Mouse (Mus musculus) spleen, adult 2 months (tissue): ENCODE data around the gene Rassf1. TPM values are rescaled to one million over a fixed set of nuclear protein-coding genes. Genes with fewer than 3 reads are reported as not detected.

Experiments used
- DNase-seq, 2 experiments: peaks; one replicate each; pipeline versions ENCODE4 v3.0.0 to v3.0.0-alpha.2; 2012 to 2021; ENCODE audit warnings: low spot score in 2 of 2, low read depth in 1 of 2
- H3K27ac ChIP-seq: fragments of 200-500 bp; 2 replicates; pipeline ENCODE4 v1.5.1; 2012; ENCODE audit warnings: low read length, inconsistent platforms; ENCODE audit not compliant: insufficient read depth
- H3K27me3 ChIP-seq: fragments of 200-500 bp; 2 replicates; pipeline ENCODE4 v1.6.1; 2012; ENCODE audit warnings: mild to moderate bottlenecking, moderate library complexity, low read length, inconsistent platforms; ENCODE audit not compliant: control insufficient read depth, insufficient read depth
- H3K36me3 ChIP-seq: fragments of 200-500 bp; 2 replicates; pipeline ENCODE4 v1.6.1; 2012; ENCODE audit warnings: mild to moderate bottlenecking, low read length, inconsistent platforms; ENCODE audit not compliant: control insufficient read depth, insufficient read depth
- H3K4me1 ChIP-seq: fragments of 200-500 bp; 2 replicates; pipeline ENCODE4 v1.6.1; 2011; ENCODE audit warnings: inconsistent platforms; ENCODE audit not compliant: control insufficient read depth, insufficient read depth, insufficient read length
- H3K4me3 ChIP-seq: fragments of 200-500 bp; 2 replicates; pipeline ENCODE4 v1.5.1; 2011; ENCODE audit warnings: mild to moderate bottlenecking, inconsistent platforms; ENCODE audit not compliant: insufficient read depth, insufficient read length; ENCODE audit errors: extremely low read depth
- CTCF ChIP-seq: fragments of 200-500 bp; IDR thresholded peaks from 2 replicates; pipeline ENCODE4 v1.5.1; 2011; ENCODE audit warnings: mild to moderate bottlenecking, inconsistent platforms; ENCODE audit not compliant: insufficient read depth, insufficient read length, insufficient replicate concordance; ENCODE audit errors: extremely low read depth
- POLR2A ChIP-seq: fragments of 200-500 bp; IDR thresholded peaks from 2 replicates; pipeline ENCODE4 v1.6.1; 2011; ENCODE audit warnings: low read depth, low read length, inconsistent platforms
- WGBS: fragments of 180-500 bp; shearing (Covaris S2); methylation state at CpG from one replicate; pipeline ENCODE4 v1.1.7; 2018; 5-methylcytosine and 5-hydroxymethylcytosine counted together
- polyA plus RNA-seq: library from polyadenylated mRNA; depleted of rRNA; stranded (reverse); fragments of >200 nt; gene quantifications from 2 replicates; pipeline ENCODE4 v1.2.3, GENCODE M21; 2012

The Rassf1 gene
- polyA plus RNA-seq, 1 experiment, result 20.9 TPM

DNA sequence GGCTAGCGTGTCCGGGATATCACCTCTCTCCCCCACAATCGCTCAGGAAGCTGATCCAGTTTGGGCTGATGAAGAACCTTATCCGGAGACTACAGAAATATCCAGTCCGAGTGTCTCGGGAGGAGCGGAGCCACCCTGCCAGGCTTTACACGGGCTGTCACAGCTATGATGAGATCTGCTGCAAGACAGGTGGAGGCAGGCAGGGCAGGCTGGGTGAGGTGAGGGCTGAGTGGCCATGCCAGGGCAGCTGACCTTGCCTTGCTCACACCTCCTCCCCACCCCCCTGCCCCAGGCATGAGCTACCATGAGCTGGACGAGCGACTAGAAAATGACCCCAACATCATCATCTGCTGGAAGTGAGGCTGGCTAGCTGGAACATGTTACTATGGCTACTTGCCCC is 6.2 kb upstream of the Rassf1 start:
- Histone ChIP-seq H3K4me1 (peaks cover 20% of the 10 kb centered on the region; the same call in 1 of the 2 replicates), H3K36me3 (peaks cover 3% of the 10 kb centered on the region; the same call in 1 of the 2 replicates), H3K27me3 (no peaks in the 10 kb centered on the region), H3K27ac (no peak overlapping the region), H3K4me3 (no peak overlapping the region)
- WGBS, result 95% methylated on average over 10 of the region's 10 CpGs
- no peak for DNase-seq
- TF ChIP-seq CTCF, result no peak
- no peak for TF ChIP-seq POLR2A

- Histone ChIP-seq H3K36me3 (peaks cover 3% of the 10 kb centered on the region; the same call in 1 of the 2 replicates), H3K4me3 (no peak overlapping the region), H3K4me1 (peaks cover 24% of the 10 kb centered on the region; the same call in 1 of the 2 replicates), H3K27ac (no peak overlapping the region), H3K27me3 (no peaks in the 10 kb centered on the region)
- TF ChIP-seq POLR2A (no peak), CTCF (peak; percentile 83; the same call in 1 of the 2 replicates)
- 17% methylated on average over 3 of the region's 3 CpGs for WGBS
- DNase-seq, result peak in 1 of 2 experiments; percentile 67
Observed at GRCm38 (mm10) chr9:107545602-107546001, 5.8 kb upstream of the Rassf1 start.

- 3% methylated on average over 20 of the region's 20 CpGs for whole genome bisulfite sequencing
- Histone ChIP-seq H3K36me3 (peaks cover 3% of the 10 kb centered on the region; the same call in 1 of the 2 replicates), H3K27me3 (no peaks in the 10 kb centered on the region), H3K4me3 (no peak within 1 kb of the TSS), H3K4me1 (peaks cover 31% of the 10 kb centered on the region), H3K27ac (no peak within 1 kb of the TSS)
- TF ChIP-seq POLR2A, result no peak
- TF ChIP-seq CTCF, result no peak
- peak in 1 of 2 experiments; percentile 79 for DNase-seq
Observed at GRCm38 (mm10) chr9:107547026-107547425, 4.3 kb upstream of the Rassf1 start, which contains the start of gene Zmynd10. Gene Zmynd10 (plus strand): TSS chr9:107547298.

DNA sequence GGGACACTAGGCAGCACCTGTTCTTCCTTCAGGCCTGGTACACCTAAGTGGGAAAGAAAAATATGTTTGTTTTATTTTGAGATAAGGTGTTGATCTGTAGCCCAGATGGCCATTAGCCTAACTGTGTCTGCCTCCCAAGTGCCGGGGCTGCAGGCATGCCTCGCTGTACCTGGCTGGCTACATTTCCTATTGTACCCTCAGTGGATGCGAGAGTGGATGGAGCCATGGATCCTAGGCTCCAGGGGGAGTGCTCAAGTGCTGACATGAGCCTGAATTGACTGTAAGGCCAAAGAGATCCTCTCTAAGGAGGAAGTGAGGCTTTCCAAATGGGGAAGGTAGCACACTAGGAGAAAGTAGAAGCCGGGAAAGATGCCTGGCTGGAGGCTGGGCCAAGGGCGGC is 3.4 kb upstream of the Rassf1 start:
- Histone ChIP-seq H3K27me3 (no peaks in the 10 kb centered on the region), H3K4me3 (no peak overlapping the region), H3K4me1 (peaks cover 28% of the 10 kb centered on the region), H3K36me3 (peaks cover 3% of the 10 kb centered on the region; the same call in 1 of the 2 replicates), H3K27ac (no peak overlapping the region)
- no peak for TF ChIP-seq POLR2A
- no peak for DNase-seq
- 82% methylated on average over 5 of the region's 5 CpGs for WGBS

GRCm38 (mm10) chr9:107548820-107549219 is 2.5 kb upstream of the Rassf1 start:
- H3K4me3 ChIP-seq, result no peak overlapping the region
- no peaks in the 10 kb centered on the region for H3K27me3 ChIP-seq
- 92% methylated on average over 10 of the region's 10 CpGs for WGBS
- no peak overlapping the region for H3K27ac ChIP-seq
- H3K4me1 ChIP-seq, result peaks cover 33% of the 10 kb centered on the region
- DNase-seq, result no peak
- H3K36me3 ChIP-seq, result peaks cover 3% of the 10 kb centered on the region; the same call in 1 of the 2 replicates
- TF ChIP-seq POLR2A (no peak), CTCF (no peak)

- no peak overlapping the region for H3K4me3 ChIP-seq
- TF ChIP-seq CTCF, result no peak
- peaks cover 3% of the 10 kb centered on the region; the same call in 1 of the 2 replicates for H3K36me3 ChIP-seq
- no peak overlapping the region for H3K27ac ChIP-seq
- peaks cover 33% of the 10 kb centered on the region for H3K4me1 ChIP-seq
- 96% methylated on average over 20 of the region's 20 CpGs for WGBS
- H3K27me3 ChIP-seq, result no peaks in the 10 kb centered on the region
- DNase-seq, result no peak
Observed at GRCm38 (mm10) chr9:107549297-107550074, 1.9 kb upstream of the Rassf1 start.

DNA sequence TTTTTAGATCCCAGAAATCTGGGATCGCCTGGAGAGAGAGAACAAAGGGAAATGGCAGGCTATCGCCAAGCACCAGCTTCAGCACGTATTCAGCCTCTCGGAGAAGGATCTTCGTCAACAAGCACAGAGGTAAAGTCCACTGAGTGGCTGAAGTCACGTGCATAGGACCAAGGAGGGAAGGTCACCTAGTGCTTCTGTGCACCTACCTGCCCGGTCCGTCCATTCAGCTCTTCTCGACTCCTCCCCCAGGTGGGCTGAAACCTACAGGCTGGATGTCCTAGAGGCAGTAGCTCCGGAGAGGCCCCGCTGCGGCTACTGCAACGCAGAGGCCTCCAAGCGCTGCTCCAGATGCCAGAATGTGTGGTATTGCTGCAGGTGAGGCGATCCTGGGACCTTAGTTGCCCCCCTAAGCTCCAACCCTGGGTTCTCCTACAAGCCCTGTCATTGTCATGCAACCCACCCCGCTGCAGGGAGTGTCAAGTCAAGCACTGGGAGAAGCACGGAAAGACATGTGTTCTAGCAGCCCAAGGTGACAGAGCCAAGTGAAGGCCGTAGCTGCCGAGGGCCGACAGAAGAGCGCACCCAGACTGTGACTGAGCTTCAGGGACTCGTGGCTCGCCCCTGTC is 751 bp upstream of the Rassf1 start:
- no peak for DNase-seq
- H3K27me3 ChIP-seq, result no peaks in the 10 kb centered on the region
- peaks cover 33% of the 10 kb centered on the region for H3K4me1 ChIP-seq
- no peak overlapping the region for H3K4me3 ChIP-seq
- H3K27ac ChIP-seq, result peak overlapping the region; percentile 62
- no peaks in the 10 kb centered on the region for H3K36me3 ChIP-seq
- WGBS, result 64% methylated on average over 23 of the region's 23 CpGs
- TF ChIP-seq CTCF (no peak), POLR2A (no peak)
